Mouse (Mus musculus) lung, postnatal 14 days (tissue): ENCODE results near the gene Aplp2.
"Not testable (repeated sequence)": the region's sequence is repeated elsewhere in the genome, so short reads cannot be mapped to it uniquely, and the experiment has no call there.

Experiments
- DNase-seq: peaks from one replicate; pipeline ENCODE4 v3.0.0; 2021

Gene Aplp2

GRCm38 (mm10) chr9:31176379-31177130 lies 35.1 kb downstream of the Aplp2 start:
- DNase-seq = peak; percentile 92

- no peak for DNase-seq
Observed at GRCm38 (mm10) chr9:31175978-31176377, 35.6 kb downstream of the Aplp2 start.

DNA sequence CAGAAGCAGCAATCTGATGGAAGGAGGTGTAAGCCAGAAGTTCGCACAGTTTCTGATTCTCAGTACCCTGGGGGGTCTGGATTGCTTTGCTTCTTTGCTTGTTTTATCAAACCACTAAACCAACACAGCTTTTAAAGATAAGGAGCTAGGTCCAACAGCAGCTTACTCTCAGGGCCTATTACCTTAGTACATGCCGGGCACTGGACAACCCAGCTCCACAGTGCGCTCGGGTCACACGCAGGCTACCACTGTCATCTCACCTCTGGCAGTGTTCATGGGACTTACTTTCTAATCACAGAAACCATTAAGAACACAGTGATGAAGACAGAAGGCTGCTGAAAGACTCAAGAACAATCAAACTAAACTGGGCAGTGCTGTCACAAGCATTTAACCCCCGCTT lies 36.3 kb downstream of the Aplp2 start:
- no peak for DNase-seq

DNA sequence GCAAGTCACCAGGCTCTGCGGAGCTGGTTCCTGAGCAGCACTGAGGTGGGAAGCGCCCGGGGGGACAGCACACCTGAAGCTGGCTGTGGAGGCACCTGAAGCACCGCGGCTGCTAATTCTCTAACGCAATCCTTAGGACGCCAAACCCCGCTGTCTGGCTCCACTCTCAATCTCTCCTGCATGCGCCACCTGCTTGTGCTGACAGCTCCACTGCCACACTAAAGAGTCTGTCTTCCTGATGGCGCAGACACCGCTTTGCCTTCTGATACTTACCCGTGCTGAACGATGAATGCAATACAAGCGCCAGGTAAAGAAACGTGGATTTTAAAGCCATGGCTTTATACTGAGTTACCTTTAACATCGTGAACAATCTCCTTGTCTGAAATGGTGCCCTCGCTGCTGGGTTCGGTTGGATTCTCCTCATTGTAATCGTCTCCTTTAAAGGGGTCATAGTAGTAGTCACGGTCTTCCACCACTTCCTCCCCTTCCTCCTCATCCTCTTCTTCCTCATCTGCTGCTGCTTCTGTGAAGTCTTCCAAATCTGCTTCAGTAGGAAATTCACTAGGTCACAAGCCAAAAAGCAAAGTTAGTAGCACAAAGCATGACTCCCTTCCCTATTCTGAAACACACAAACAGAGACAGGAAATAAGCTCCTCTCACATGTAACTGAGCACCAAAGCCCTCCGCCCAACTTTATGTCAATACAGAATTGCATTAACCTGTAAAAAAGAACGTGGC lies 43.1 kb downstream of the Aplp2 start:
- DNase-seq = no peak

GRCm38 (mm10) chr9:31167305-31167704 lies 44.3 kb downstream of the Aplp2 start:
- no peak for DNase-seq

- DNase-seq = not testable (repeated sequence)
Observed at GRCm38 (mm10) chr9:31165505-31165904, 46.1 kb downstream of the Aplp2 start.

DNA sequence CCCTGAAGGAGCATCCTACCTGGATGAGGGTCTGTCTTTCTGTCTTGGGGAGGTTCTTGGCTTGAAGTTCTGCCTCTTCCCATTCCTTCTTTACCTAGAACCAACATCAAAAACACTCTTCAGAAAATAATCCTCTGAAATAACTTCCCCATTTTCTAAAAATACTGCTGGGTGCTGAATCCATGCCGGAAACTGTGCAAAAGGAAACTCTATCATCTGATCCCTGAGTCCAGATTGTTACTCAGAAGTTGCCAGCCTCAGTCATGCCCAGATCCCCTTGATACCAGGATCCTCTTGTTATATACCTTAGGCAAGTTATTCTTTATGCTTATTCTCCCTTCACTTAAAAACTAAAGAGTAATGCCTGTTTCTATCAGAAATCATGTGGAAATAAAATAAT lies 48.3 kb downstream of the Aplp2 start:
- DNase-seq = no peak

GRCm38 (mm10) chr9:31162911-31163310 lies 48.7 kb downstream of the Aplp2 start:
- no peak for DNase-seq

DNA sequence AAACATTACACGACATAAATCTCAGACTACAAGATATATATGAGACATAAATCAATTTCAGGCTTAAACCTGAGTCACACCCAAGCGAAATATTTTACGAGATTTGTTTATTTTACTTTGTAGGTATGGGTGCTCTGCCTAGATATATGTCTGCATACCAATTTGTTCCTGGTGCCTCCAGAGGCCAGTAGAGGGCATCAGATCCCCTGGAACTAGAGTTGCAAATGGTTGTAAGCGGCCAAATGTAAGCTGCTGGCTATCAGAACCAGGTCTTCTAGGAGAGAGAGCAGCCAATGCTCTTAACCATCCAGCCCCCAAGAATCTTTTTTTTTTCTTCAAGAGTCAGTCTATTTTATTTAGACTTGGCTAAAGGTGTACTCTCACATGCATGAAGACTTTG lies 51.7 kb downstream of the Aplp2 start:
- DNase-seq = peak; percentile 38

- no peak for DNase-seq
Observed at GRCm38 (mm10) chr9:31156594-31156993, 55.0 kb downstream of the Aplp2 start.

- DNase-seq = peak; percentile 14
Observed at GRCm38 (mm10) chr9:31151050-31151449, 60.6 kb downstream of the Aplp2 start.

- DNase-seq = no peak
Observed at GRCm38 (mm10) chr9:31148135-31148534, 63.5 kb downstream of the Aplp2 start.

DNA sequence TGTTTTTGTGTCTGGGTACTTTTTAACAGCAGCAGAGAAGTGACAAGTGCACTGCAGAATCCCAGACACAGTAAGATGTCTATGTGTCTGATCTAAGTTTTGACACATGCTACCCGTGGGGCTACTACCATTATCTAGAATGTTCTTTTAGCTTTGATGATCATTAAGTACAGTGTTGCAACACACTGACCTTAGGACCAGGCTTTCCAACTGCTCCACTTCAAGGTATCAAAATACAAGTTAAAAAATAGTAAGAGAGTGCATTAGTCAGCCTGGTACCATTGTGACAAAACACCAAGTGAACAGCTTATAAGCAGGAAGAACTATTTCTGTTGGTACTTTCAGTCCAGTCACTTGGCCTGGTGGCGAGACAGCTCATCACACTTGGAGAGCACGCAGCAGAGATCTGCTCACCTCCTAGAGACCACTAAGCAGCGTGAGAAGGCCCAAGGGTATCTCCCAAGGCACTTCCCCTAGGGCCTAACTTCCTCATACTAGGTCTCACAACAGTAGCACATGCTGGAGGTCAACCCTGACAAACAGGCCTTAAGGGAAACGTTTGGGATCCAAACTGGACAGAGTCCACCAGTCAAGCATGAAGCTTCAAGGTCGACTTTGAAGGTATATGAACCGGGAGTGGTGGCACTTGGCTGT lies 66.2 kb downstream of the Aplp2 start:
- no peak for DNase-seq

DNA sequence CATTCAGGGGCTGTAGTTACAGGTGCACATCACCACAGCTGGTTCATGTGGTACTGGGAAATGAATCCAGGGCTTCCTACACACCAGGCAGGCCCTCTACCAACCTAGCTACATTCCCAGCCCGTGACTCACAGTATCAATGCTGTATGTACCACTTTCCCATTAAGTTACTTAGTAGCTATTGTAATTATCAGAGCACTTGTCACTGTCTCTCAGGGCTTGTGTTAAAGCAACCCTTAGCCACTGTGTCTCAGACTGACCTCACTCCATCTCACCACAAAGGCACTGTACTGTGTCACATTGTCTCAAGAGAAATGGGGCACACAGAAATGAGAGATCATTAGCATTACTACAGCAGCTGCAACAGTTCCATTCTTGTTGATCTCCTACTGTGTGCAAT lies 68.7 kb downstream of the Aplp2 start:
- no peak for DNase-seq

- no peak for DNase-seq
Observed at GRCm38 (mm10) chr9:31133131-31133530, 78.5 kb downstream of the Aplp2 start.

DNA sequence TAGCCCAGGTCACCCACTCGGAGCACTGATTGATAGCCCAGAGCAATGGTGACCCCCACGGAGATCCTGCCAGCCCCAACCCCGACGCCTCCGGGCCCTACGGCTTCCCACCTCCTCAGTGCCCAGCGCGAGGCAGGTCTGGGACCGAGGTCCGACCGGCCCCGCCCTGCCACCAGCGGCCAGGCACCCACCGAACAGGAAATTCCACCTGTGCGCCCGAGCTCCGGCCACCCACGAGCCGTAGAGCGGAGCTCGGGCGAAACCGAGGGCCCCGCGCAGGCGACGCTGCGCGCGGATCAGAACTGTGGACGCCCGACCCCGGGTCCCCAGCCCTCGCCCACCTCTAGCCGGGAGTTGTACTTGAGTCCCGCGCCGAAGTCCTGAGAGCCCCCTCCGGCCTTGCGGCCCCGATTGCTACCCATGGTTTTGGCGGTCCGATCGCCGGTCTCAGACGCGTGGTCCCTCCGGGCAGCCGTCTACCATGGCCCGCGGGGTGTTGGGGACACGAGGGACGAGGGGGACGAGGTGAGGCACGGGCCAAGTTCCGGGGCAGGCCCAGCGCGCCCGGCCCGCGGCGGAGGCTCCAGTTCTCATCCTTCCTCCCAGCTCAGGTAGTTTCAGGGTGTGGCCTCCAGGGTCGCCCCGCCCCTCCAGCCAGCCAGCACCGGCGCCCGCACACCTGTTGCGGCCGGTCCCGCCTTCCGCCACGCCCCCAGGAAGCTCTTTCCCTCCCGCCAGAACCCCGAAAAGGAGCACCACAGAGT lies 80.2 kb downstream of the Aplp2 start, which contains the start of gene St14:
TSS of gene St14 (minus strand) at position 649 of the 764 bp plus-strand sequence.
- peak; percentile 72 for DNase-seq

GRCm38 (mm10) chr9:31130357-31131204 lies 81.0 kb downstream of the Aplp2 start:
- no peak for DNase-seq

DNA sequence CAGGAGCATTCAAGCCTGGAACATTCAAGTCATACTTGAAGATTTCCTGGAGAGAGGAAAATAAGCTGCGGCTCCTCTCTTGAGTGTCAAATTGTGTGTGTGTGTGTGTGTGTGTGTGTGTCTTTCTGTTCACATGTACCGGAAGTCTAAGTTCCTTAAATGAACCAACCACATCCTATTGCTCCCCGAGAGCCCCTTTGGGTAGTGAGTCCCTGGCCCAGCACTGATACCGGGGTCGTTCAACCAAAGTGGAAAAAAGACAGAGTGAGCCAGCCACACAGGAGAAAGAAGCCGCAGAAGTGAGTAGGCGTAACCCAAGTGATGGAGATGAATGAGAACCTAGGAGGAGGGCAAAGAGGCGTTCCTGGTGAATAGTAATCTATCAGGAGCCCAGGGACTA lies 81.7 kb downstream of the Aplp2 start:
- no peak for DNase-seq

DNA sequence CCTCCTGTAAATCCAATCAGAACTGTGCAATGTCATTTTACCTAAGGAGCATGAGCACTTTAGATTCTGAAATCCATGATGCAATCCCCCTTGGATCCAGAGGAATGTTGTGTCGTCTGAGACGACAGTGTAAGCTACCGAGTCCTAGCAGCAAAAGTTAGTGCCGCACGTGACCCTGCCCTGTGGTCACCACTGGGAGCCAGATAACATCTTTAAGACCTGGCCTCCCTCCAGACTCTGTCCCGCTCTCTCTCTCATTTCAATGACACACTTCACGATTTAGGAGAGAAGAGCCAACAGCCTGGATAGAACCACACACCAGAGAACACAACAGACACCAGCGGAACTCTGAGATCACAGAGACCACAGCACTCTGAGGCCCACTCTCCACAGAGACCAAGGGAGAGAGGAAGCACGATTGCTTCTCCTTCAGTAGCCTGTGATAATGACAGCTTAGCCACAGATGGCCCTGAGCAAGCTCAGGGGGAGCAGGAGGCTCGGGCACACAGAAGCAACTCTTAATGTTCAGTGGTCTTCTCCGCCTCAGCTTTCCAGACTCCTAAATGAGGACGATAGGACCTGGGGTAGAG lies 83.6 kb downstream of the Aplp2 start:
- no peak for DNase-seq

- DNase-seq = no peak
Observed at GRCm38 (mm10) chr9:31126079-31126478, 85.5 kb downstream of the Aplp2 start.

GRCm38 (mm10) chr9:31122464-31123030 lies 89.1 kb downstream of the Aplp2 start:
- no peak for DNase-seq
